Mouse (Mus musculus): Measurements from ENCODE around the gene Fmo6. TPM values are rescaled to one million over a fixed set of nuclear protein-coding genes. Genes with fewer than 3 reads are reported as not detected.

Fmo6 gene
- polyA plus RNA-seq, 1 experiment = 0.12 TPM

Other genes starting within 250 kb of the Fmo6 start
- 50.2 and 59.3 TPM in 2 replicates for gene Prrc2c, start 197.0 kb downstream of the Fmo6 start, polyA plus RNA-seq (2012; rRNA removed)
- 0.50 and 0.70 TPM in 2 replicates for gene Fmo4, start 123.5 kb downstream of the Fmo6 start, polyA plus RNA-seq (2012; rRNA removed)
- gene Fmo1, start 70.9 kb downstream of the Fmo6 start, polyA plus RNA-seq (2012; rRNA removed) = 48.3 TPM in 2 replicates
- 2.2 and 2.6 TPM in 2 replicates for gene Fmo2, start 38.8 kb downstream of the Fmo6 start, polyA plus RNA-seq (2012; rRNA removed)
- not detected in 2 replicates for gene Fmo3, start 47.0 kb upstream of the Fmo6 start, polyA plus RNA-seq (2012; rRNA removed)
- gene Mroh9, start 148.2 kb upstream of the Fmo6 start, polyA plus RNA-seq (2012; rRNA removed) = not detected in 2 replicates